Mouse (Mus musculus) kidney, embryonic 16.5 days (tissue): ENCODE results near the gene Slc25a42. TPM values are rescaled to one million over a fixed set of nuclear protein-coding genes. Genes with fewer than 3 reads are reported as not detected.
A peak's percentile ranks its signal among the peaks of the same experiment; 100 is the strongest.
"Not testable (repeated sequence)": the region's sequence is repeated elsewhere in the genome, so short reads cannot be mapped to it uniquely, and the experiment has no call there.

Experiments used
- ATAC-seq: fragments of 200-750 bp; cut with Nextera tagmentation; 2 replicates; pipeline ENCODE4 v1.8.0; 2017; ENCODE audit warnings: moderate TSS enrichment; ENCODE audit not compliant: low FRiP score, low TSS enrichment
- H3K27ac ChIP-seq: fragments of 300-500 bp; sonication (generic); 2 replicates; pipeline ENCODE4 v1.5.1; 2014; ENCODE audit warnings: low read length
- H3K27me3 ChIP-seq: fragments of 300-500 bp; sonication (generic); 2 replicates; pipeline ENCODE4 v1.6.1; 2014; ENCODE audit warnings: low read length, control low read depth, mixed read lengths; ENCODE audit not compliant: insufficient read depth
- H3K36me3 ChIP-seq: fragments of 300-500 bp; sonication (generic); 2 replicates; pipeline ENCODE4 v1.6.1; 2014; ENCODE audit warnings: low read length, control low read depth, mixed read lengths; ENCODE audit not compliant: insufficient read depth
- H3K4me1 ChIP-seq: fragments of 300-500 bp; sonication (generic); 2 replicates; pipeline ENCODE4 v1.6.1; 2014; ENCODE audit warnings: low read length, control low read depth, mixed read lengths; ENCODE audit not compliant: insufficient read depth
- H3K4me2 ChIP-seq: fragments of 300-500 bp; sonication (generic); replicated peaks from 2 replicates; pipeline ENCODE4 v1.6.1; 2014; ENCODE audit warnings: low read depth, low read length
- H3K4me3 ChIP-seq: fragments of 300-500 bp; sonication (generic); 2 replicates; pipeline ENCODE4 v1.5.1; 2014; ENCODE audit warnings: mild to moderate bottlenecking, low read length
- H3K9ac ChIP-seq: fragments of 300-500 bp; sonication (generic); replicated peaks from 2 replicates; pipeline ENCODE4 v1.6.1; 2014; ENCODE audit warnings: low read length
- H3K9me3 ChIP-seq: fragments of 300-500 bp; sonication (generic); 2 replicates; pipeline ENCODE4 v1.6.1; 2016; ENCODE audit warnings: low read length, control low read depth
- WGBS: fragments of 180-500 bp; shearing (Covaris S2); extraction: QIAGEN DNeasy Blood & Tissue Kit; methylation state at CpG from one replicate; pipeline ENCODE4 v1.1.7; 2014; 5-methylcytosine and 5-hydroxymethylcytosine counted together
- polyA plus RNA-seq: library from polyadenylated mRNA; unstranded; fragments of >200 nt; fragmentation: Nextera tagmentation; extraction: Ambion mirVana; gene quantifications from 2 replicates; pipeline ENCODE4 v1.2.1, GENCODE M21; 2015

Slc25a42 gene
- polyA plus RNA-seq, 1 experiment from 2014 or later, result 5.0 TPM

DNA sequence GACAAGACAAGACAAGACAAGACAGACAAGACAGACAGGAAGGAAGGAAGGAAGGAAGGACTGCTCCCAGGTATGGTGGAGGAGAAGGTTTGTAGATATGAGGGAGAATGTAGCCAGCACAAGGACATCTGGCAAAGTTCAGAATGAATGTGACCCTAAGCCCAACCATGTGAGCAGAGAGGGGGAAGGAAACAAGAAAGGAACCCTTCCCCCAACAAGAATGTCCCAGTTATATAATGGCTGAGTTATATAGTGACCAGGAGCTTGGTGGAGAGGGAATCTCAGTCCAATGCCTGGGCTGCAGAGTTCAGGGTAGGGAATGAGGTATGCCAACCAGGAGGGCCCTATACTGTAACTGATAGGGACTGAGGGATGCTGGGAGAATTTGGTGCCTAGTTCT is 5.3 kb upstream of the Slc25a42 start:
- H3K27me3 ChIP-seq, result no peaks in the 10 kb centered on the region
- ATAC-seq, result no peak
- no peak overlapping the region for H3K27ac ChIP-seq
- H3K36me3 ChIP-seq, result no peaks in the 10 kb centered on the region
- no peak overlapping the region for H3K4me3 ChIP-seq
- H3K4me1 ChIP-seq, result peaks cover 4% of the 10 kb centered on the region; the same call in 1 of the 2 replicates
- H3K4me2 ChIP-seq, result no peak overlapping the region
- H3K9me3 ChIP-seq, result no peaks in the 10 kb centered on the region
- no peak overlapping the region for H3K9ac ChIP-seq

DNA sequence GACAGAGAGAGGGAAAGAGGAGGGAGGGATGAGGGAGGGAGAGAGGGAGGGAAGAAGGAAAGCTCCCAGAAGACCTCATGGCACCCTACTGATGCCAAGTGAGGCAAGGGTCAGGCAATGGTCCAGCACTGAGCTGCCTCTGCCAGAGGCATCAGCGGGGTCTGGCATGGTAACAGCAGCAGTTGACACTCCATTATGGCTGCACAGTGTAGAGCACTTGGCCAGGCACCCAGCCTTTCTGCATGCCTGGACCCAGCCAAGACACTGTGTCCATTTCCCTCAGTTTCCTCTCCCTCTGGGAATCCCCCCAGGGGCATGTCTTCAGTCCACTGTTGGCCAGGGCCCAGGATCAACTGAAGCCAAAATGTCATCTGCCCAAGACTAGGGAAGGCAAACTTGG is 4.5 kb upstream of the Slc25a42 start:
- ATAC-seq, result no peak
- 83% methylated on average over 1 of the region's 1 CpGs for WGBS
- Histone ChIP-seq H3K9ac (no peak overlapping the region), H3K27me3 (no peaks in the 10 kb centered on the region), H3K27ac (no peak overlapping the region), H3K36me3 (no peaks in the 10 kb centered on the region), H3K4me1 (peaks cover 4% of the 10 kb centered on the region; the same call in 1 of the 2 replicates), H3K9me3 (no peaks in the 10 kb centered on the region), H3K4me2 (no peak overlapping the region), H3K4me3 (no peak overlapping the region)

- not testable (repeated sequence) for H3K9me3 ChIP-seq, H3K36me3 ChIP-seq, H3K4me3 ChIP-seq, H3K4me2 ChIP-seq, H3K27me3 ChIP-seq, H3K4me1 ChIP-seq, ATAC-seq, H3K27ac ChIP-seq, H3K9ac ChIP-seq
- 70% methylated on average over 3 of the region's 3 CpGs for WGBS
Observed at GRCm38 (mm10) chr8:70216161-70216560, 4.1 kb upstream of the Slc25a42 start.

GRCm38 (mm10) chr8:70215092-70215491 is 3.0 kb upstream of the Slc25a42 start:
- Histone ChIP-seq H3K36me3 (no peaks in the 10 kb centered on the region), H3K27me3 (no peaks in the 10 kb centered on the region), H3K4me3 (no peak overlapping the region), H3K9me3 (no peaks in the 10 kb centered on the region), H3K4me2 (no peak overlapping the region), H3K4me1 (peaks cover 14% of the 10 kb centered on the region), H3K9ac (no peak overlapping the region), H3K27ac (no peak overlapping the region)
- ATAC-seq, result no peak
- WGBS, result 70% methylated on average over 5 of the region's 5 CpGs

DNA sequence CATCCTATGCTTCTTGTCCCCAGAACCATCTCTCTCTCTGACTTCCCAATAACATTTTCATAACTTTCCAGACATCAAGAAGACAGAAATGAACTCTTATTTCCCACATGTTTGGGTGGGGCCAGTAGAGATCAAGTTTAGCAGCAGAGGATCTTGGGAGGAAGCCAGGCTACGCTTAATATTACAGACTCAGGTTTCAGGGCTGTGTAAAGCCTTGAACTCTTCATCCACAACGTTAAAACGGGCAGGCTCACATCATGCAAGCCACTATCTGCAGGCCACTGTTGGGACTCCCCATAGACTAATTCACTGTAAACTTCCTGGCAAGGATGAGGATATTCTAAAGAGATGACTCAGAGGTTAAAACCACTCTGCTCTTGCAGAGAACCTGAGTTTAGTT is 2.3 kb upstream of the Slc25a42 start:
- H3K9ac ChIP-seq, result no peak overlapping the region
- H3K4me3 ChIP-seq, result no peak overlapping the region
- peaks cover 15% of the 10 kb centered on the region for H3K4me1 ChIP-seq
- WGBS, result 68% methylated on average over 3 of the region's 3 CpGs
- no peak for ATAC-seq
- H3K27ac ChIP-seq, result no peak overlapping the region
- no peaks in the 10 kb centered on the region for H3K27me3 ChIP-seq
- no peaks in the 10 kb centered on the region for H3K36me3 ChIP-seq
- H3K4me2 ChIP-seq, result no peak overlapping the region
- H3K9me3 ChIP-seq, result no peaks in the 10 kb centered on the region

DNA sequence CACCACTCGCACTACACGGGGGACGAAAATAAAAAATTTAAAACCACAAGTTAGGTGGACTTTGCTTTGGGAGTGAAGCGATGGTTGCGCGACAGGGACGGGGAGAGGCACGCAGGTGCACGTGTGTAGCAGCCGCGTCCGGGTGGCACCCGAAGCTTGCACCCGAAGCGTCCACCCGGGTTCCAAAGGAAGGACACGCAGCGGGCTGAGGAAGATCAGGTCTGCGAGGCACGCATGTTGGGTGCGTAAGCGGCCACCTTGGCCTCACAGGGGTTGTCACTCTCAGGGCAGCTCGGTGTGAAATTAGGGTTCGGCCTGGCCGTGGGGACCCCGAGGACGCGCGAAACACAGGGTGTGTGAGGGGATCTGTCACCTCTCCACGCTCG is 386 bp downstream of the Slc25a42 start:
- no peak for ATAC-seq
- 2% methylated on average over 31 of the region's 31 CpGs for WGBS
- Histone ChIP-seq H3K4me1 (peaks cover 15% of the 10 kb centered on the region), H3K36me3 (no peaks in the 10 kb centered on the region), H3K4me2 (peak overlapping the region; percentile 97), H3K4me3 (peak overlapping the region; percentile 68), H3K27me3 (no peaks in the 10 kb centered on the region), H3K9ac (peak overlapping the region; percentile 63), H3K9me3 (no peaks in the 10 kb centered on the region), H3K27ac (no peak overlapping the region)

GRCm38 (mm10) chr8:70211275-70211674 is 830 bp downstream of the Slc25a42 start:
- no peak for ATAC-seq
- H3K4me3 ChIP-seq, result peak overlapping the region; percentile 68

GRCm38 (mm10) chr8:70210538-70210937 is 1.6 kb downstream of the Slc25a42 start:
- H3K9ac ChIP-seq, result peak overlapping the region; percentile 14; the same call in 1 of the 2 replicates
- H3K4me3 ChIP-seq, result no peak overlapping the region
- H3K4me2 ChIP-seq, result peak overlapping the region; percentile 32
- peak overlapping the region; percentile 8; the same call in 1 of the 2 replicates for H3K27ac ChIP-seq
- no peak for ATAC-seq
- no peaks in the 10 kb centered on the region for H3K36me3 ChIP-seq
- no peaks in the 10 kb centered on the region for H3K9me3 ChIP-seq
- no peaks in the 10 kb centered on the region for H3K27me3 ChIP-seq
- WGBS, result 14% methylated on average over 8 of the region's 8 CpGs
- H3K4me1 ChIP-seq, result peaks cover 15% of the 10 kb centered on the region

More at GRCm38 (mm10) chr8:70211275-70211674, 830 bp downstream of the Slc25a42 start:
- no peaks in the 10 kb centered on the region for H3K36me3 ChIP-seq
- H3K4me2 ChIP-seq, result peak overlapping the region; percentile 97
- H3K27me3 ChIP-seq, result no peaks in the 10 kb centered on the region
- H3K9ac ChIP-seq, result peak overlapping the region; percentile 63
- H3K27ac ChIP-seq, result no peak overlapping the region
- H3K9me3 ChIP-seq, result no peaks in the 10 kb centered on the region
- WGBS, result 78% methylated on average over 1 of the region's 1 CpGs
- peaks cover 15% of the 10 kb centered on the region for H3K4me1 ChIP-seq

- no peak for ATAC-seq
- H3K9me3 ChIP-seq, result no peaks in the 10 kb centered on the region
- no peaks in the 10 kb centered on the region for H3K27me3 ChIP-seq
- no peak overlapping the region for H3K4me3 ChIP-seq
- no peak overlapping the region for H3K27ac ChIP-seq
- 27% methylated on average over 1 of the region's 1 CpGs for WGBS
- H3K36me3 ChIP-seq, result no peaks in the 10 kb centered on the region
- H3K4me1 ChIP-seq, result peaks cover 14% of the 10 kb centered on the region
- H3K9ac ChIP-seq, result no peak overlapping the region
- no peak overlapping the region for H3K4me2 ChIP-seq
Observed at GRCm38 (mm10) chr8:70208130-70208529, 4.0 kb downstream of the Slc25a42 start.

- Histone ChIP-seq H3K27ac (no peak overlapping the region), H3K4me2 (no peak overlapping the region), H3K9me3 (no peaks in the 10 kb centered on the region), H3K9ac (no peak overlapping the region), H3K4me3 (no peak overlapping the region), H3K27me3 (no peaks in the 10 kb centered on the region), H3K4me1 (no peaks in the 10 kb centered on the region), H3K36me3 (no peaks in the 10 kb centered on the region)
- ATAC-seq, result no peak
- WGBS, result 69% methylated on average over 1 of the region's 1 CpGs
Observed at GRCm38 (mm10) chr8:70204757-70205156, 7.3 kb downstream of the Slc25a42 start.
